Mouse (Mus musculus) brown adipose tissue, adult 24 weeks (tissue): ENCODE data around the gene Cd200r1. TPM values are rescaled to one million over a fixed set of nuclear protein-coding genes. Genes with fewer than 3 reads are reported as not detected.

Experiments
- H3K27ac ChIP-seq: fragments of 200-500 bp; replicated peaks from 2 replicates; pipeline ENCODE4 v1.5.1; 2012; ENCODE audit warnings: low read depth, mild to moderate bottlenecking, low read length
- H3K4me1 ChIP-seq: fragments of 200-500 bp; 2 replicates; pipeline ENCODE4 v1.6.1; 2012; ENCODE audit warnings: low read length, mixed read lengths; ENCODE audit not compliant: control insufficient read depth, insufficient read depth, insufficient read length
- H3K4me3 ChIP-seq: fragments of 200-500 bp; 2 replicates; pipeline ENCODE4 v1.5.1; 2012; ENCODE audit warnings: low read depth, mild to moderate bottlenecking, low read length, moderate library complexity; ENCODE audit not compliant: insufficient read depth
- polyA plus RNA-seq: library from polyadenylated mRNA; stranded (reverse); fragments of >200 nt; gene quantifications from 2 replicates; pipeline ENCODE4 v1.2.4, GENCODE M21; 2012; ENCODE audit not compliant: missing spikeins, insufficient read depth, insufficient read length

Gene Cd200r1
- polyA plus RNA-seq, 1 experiment, result 0.71 TPM

- Histone ChIP-seq H3K4me1 (no peaks in the 10 kb centered on the region), H3K4me3 (no peak overlapping the region), H3K27ac (no peak overlapping the region)
These were observed 29.4 kb upstream of the Cd200r1 start for GRCm38 (mm10) chr16:44736118-44736517.

GRCm38 (mm10) chr16:44742753-44743152, 22.8 kb upstream of the Cd200r1 start:
- Histone ChIP-seq H3K4me1 (no peaks in the 10 kb centered on the region; the same call in 1 of the 2 replicates), H3K27ac (no peak overlapping the region), H3K4me3 (no peak overlapping the region)

- Histone ChIP-seq H3K4me3 (peak overlapping the region; percentile 91), H3K27ac (peak overlapping the region; percentile 94), H3K4me1 (no peaks in the 10 kb centered on the region; the same call in 1 of the 2 replicates)
These were observed 20.1 kb upstream of the Cd200r1 start for GRCm38 (mm10) chr16:44745471-44745865.

DNA sequence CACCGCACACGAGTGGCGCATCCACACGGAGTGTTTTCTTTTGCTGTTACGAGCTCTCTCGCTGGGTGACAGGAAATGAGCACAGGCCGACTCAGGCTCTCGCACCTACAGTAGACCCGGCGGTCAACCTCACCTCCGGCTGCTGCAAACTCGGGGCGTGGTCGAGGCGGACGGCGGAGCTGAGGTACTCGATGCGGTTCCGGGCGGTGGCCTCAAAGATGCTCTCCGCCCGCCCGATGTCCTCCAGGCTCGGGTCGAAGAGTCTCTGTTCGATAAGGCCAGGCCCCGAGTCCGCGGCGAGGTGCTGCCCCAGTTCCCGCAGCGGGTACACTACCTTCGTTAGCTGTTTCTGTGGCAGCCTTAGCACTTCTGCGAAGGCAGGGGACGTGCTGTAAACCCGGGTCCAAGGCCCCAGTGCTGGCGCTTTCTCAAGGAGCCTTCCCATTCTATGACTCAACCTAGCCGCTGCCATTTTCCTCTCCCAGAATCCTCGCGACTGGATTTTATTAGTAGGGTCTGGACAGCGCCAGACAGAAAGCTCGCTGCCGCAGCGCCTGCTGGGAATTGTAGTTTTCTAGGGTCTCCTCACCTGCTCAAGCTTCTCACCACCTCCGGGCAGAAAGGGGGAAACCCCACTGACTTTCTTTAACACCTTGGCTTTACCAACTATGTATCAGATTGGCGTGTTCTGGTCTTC, 19.5 kb upstream of the Cd200r1 start, which contains the start of gene Gtpbp8:
TSS of gene Gtpbp8 (minus strand) at position 498 of the 697 bp plus-strand sequence.
- H3K4me3 ChIP-seq, result peak within 1 kb of the TSS; percentile 91
- peak within 1 kb of the TSS; percentile 94 for H3K27ac ChIP-seq
- H3K4me1 ChIP-seq, result no peaks in the 10 kb centered on the region; the same call in 1 of the 2 replicates

- Histone ChIP-seq H3K27ac (no peak overlapping the region), H3K4me3 (no peak overlapping the region), H3K4me1 (no peaks in the 10 kb centered on the region; the same call in 1 of the 2 replicates)
These were observed 17.5 kb upstream of the Cd200r1 start for GRCm38 (mm10) chr16:44748007-44748406.

DNA sequence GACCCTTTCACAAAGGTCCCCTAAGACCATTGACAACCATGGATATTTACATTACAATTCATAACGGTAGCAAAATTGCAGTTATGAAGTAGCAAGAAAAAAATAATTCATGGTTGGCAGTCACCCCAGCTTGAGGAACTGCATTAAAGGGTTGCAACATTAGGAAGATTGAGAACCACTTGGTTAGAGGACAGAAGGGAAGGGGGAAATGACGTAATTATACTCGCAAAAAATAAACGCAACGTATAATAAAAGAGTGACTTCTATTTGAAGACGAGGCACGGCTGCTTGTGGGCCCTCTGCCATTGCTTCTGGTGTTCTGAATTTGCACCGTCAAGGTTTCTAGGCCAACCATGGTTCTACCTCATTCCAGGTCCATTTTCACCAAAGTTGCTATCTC, 7.8 kb upstream of the Cd200r1 start:
- Histone ChIP-seq H3K4me1 (no peaks in the 10 kb centered on the region), H3K4me3 (no peak overlapping the region), H3K27ac (peak overlapping the region; percentile 31; the same call in 1 of the 2 replicates)

- H3K4me1 ChIP-seq, result no peaks in the 10 kb centered on the region
- no peak overlapping the region for H3K4me3 ChIP-seq
- H3K27ac ChIP-seq, result no peak overlapping the region
These were observed 3.7 kb upstream of the Cd200r1 start for GRCm38 (mm10) chr16:44761811-44762210.

- peak overlapping the region; percentile 55 for H3K4me3 ChIP-seq
- no peaks in the 10 kb centered on the region for H3K4me1 ChIP-seq
- peak overlapping the region; percentile 70; the same call in 1 of the 2 replicates for H3K27ac ChIP-seq
These were observed 870 bp downstream of the Cd200r1 start for GRCm38 (mm10) chr16:44766320-44766892.

DNA sequence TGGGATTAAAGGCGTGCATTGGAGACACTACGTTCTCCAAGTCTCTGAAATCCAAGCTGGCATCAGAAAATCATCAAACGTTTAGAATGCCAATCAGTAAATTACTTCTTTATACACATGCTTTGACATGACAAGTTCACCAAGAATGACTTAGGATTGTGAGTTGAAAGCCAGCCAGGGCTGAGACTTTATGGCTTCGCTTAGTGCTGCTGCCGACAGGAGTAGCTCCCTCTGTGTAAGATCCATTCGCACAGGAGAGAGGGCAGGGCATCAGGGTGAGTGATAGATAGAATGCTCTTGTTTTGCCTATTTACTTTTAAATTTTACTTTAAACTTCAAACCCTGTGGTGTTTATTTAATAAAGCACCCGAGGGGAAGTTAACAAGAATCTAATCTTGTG, 2.0 kb downstream of the Cd200r1 start:
- no peaks in the 10 kb centered on the region for H3K4me1 ChIP-seq
- H3K27ac ChIP-seq, result peak overlapping the region; percentile 21
- no peak overlapping the region for H3K4me3 ChIP-seq

- no peak overlapping the region for H3K27ac ChIP-seq
- no peak overlapping the region for H3K4me3 ChIP-seq
- no peaks in the 10 kb centered on the region for H3K4me1 ChIP-seq
These were observed 2.4 kb downstream of the Cd200r1 start for GRCm38 (mm10) chr16:44767967-44768366.

- H3K4me1 ChIP-seq, result no peaks in the 10 kb centered on the region
- no peak overlapping the region for H3K4me3 ChIP-seq
- H3K27ac ChIP-seq, result no peak overlapping the region
These were observed 7.0 kb downstream of the Cd200r1 start for GRCm38 (mm10) chr16:44772577-44772976.

DNA sequence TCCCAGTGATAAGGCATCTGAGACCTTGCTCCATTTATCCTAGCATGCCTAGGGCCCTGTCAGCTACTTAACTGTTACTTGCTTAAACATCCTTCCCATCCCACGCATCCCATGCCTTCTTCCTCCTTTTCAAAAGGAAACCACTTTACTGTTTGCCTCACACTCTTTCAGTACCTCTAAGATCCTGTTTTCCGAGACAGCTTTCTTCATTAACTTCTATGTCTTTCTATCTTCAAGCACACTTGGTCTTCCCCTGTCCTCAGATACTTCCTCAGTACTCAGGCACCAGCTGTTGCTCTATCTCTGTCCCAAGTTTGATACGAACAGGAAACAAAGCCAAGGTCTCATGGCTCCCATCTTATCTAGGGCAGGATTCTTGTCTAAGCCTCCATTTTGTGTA, 8.1 kb downstream of the Cd200r1 start:
- Histone ChIP-seq H3K4me1 (no peaks in the 10 kb centered on the region), H3K27ac (no peak overlapping the region), H3K4me3 (no peak overlapping the region)

DNA sequence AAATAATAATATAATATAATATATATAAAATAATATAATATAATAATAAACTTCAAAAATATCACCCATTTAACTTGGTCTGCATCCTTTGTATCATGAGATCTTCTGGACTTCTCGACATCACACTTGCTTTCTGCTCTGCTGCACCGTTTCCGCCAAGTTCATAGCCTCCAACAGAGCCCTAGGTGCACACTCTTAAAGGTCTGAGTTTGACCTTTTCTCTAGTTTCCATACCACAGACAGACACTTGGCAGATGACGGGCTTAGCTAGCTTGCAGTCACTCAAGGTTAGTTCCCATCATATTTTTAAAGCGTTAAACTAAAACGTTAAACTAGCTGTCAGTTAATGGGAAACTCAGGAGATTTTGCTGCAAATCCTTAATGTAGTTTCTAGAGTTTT, 8.7 kb downstream of the Cd200r1 start:
- Histone ChIP-seq H3K4me3 (no peak overlapping the region), H3K27ac (no peak overlapping the region), H3K4me1 (no peaks in the 10 kb centered on the region)

DNA sequence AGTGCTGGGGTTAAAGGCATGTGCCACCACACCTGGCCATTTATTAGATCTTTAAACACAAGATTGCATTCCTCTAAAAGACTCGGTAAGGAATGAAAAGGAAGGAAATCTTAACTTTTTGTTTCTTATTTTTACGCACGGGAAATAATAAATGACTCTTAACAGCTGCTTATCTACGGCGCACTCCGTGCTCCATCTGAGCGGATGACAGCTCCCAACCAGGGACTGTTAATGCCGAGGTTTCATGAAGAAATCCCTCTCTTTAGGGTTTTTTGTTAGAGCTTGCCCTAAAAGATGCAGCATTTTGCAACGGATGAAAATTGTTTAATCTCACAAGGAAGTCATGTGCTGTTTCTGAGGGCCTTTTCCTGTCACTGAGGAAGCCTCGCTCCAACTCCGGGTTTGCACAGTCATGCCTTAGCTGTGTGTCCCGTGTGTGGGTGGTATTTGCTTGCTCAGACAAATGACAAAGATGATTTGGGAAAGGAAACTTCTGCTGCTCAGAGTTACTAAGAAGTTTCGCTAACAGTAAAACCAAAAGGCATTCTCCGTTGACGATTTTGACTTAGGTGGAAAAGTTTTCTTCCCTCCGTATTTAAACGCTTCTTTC, 13.1 kb downstream of the Cd200r1 start:
- Histone ChIP-seq H3K4me1 (no peaks in the 10 kb centered on the region), H3K4me3 (peak overlapping the region; percentile 37; the same call in 1 of the 2 replicates), H3K27ac (no peak overlapping the region)

GRCm38 (mm10) chr16:44779494-44779893, 14.0 kb downstream of the Cd200r1 start:
- Histone ChIP-seq H3K4me1 (no peaks in the 10 kb centered on the region), H3K4me3 (no peak overlapping the region), H3K27ac (no peak overlapping the region)
